Mouse (Mus musculus): ENCODE measurements around the gene Olfr45. TPM values are rescaled to one million over a fixed set of nuclear protein-coding genes. Genes with fewer than 3 reads are reported as not detected.

The Olfr45 gene
- polyA plus RNA-seq, 1 experiment from 2014 or later: not detected

- no peaks in the 10 kb centered on the region for H3K4me1 ChIP-seq (ENCODE audit: control insufficient read depth, insufficient read depth, low read length)
- H3K27me3 ChIP-seq (ENCODE audit: control insufficient read depth, insufficient read depth, low read length): no peaks in the 10 kb centered on the region
- no peaks in the 10 kb centered on the region for H3K36me3 ChIP-seq (replicated peaks; ENCODE audit: control insufficient read depth, insufficient read depth, low read depth, low read length)
- H3K27ac ChIP-seq (replicated peaks; ENCODE audit: low read depth, low read length): no peak overlapping the region
- no peak overlapping the region for H3K4me3 ChIP-seq (ENCODE audit: low read depth, low read length)
- H3K9me3 ChIP-seq (replicated peaks; ENCODE audit: control insufficient read depth, low read length): no peaks in the 10 kb centered on the region
- DNase-seq (ENCODE audit: low spot score) (no peak), ATAC-seq (replicated peaks; ENCODE audit: insufficient number of reproducible peaks, low FRiP score, low TSS enrichment, low read depth) (no peak)
- no peak overlapping the region for H3K9ac ChIP-seq (replicated peaks; ENCODE audit: low read length)
- 84% methylated on average over 6 of the region's 6 CpGs for WGBS
- H3K4me2 ChIP-seq (ENCODE audit: low read depth, low read length): no peak overlapping the region
Observed at GRCm38 (mm10) chr7:140707536-140708284, 26.0 kb downstream of the Olfr45 start.

DNA sequence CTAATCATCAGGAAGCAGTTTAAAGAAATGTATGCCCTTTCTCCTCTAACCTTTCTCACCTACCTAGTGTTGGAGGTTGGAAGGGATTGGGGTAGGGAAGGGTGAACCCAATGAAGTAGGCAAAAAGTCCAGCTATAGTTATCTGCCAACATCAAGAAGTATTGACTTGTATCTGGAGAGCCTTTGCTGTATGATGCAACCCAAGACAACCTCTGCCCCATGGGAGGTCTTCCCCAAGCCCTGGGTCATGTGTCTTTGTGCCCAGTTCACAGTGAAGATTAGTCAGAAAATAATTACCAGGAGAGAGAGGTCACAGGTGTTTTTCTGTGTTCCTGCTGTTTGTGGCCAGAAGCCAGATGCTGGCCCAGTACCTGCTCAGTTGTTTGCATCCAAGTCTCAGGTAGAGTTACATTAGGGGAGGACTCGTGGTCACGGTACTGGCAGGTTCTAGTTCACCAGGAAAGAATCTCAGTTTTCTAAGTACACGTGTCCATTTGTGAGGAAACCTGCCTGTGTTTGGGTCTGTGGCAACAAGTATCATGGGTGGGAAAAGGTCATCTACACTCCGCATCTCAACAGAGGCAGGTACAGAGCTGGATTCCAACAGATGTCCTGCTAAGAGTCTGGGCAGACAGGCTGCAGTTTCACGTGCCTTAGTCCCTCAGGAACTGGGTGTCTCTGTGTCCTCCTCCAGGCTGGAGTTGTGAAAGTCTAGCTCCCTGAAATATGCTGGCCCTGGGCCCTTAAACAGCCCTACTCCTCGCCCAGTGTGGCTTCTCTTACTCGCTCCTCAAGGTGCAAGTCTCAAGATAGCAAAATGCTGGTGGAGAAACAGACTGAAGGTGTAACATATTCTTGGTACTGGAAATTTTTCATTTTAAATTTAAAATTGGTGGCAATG lies 35.7 kb downstream of the Olfr45 start:
- H3K27me3 ChIP-seq (ENCODE audit: control insufficient read depth, insufficient read depth, low read length): no peaks in the 10 kb centered on the region
- no peak overlapping the region for H3K27ac ChIP-seq (replicated peaks; ENCODE audit: low read depth, low read length)
- H3K4me2 ChIP-seq (ENCODE audit: low read depth, low read length): no peak overlapping the region
- no peaks in the 10 kb centered on the region for H3K4me1 ChIP-seq (ENCODE audit: control insufficient read depth, insufficient read depth, low read length)
- no peaks in the 10 kb centered on the region for H3K36me3 ChIP-seq (replicated peaks; ENCODE audit: control insufficient read depth, insufficient read depth, low read depth, low read length)
- no peak for DNase-seq (ENCODE audit: low spot score)
- no peak for ATAC-seq (replicated peaks; ENCODE audit: insufficient number of reproducible peaks, low FRiP score, low TSS enrichment, low read depth)
- no peak overlapping the region for H3K4me3 ChIP-seq (ENCODE audit: low read depth, low read length)
- 82% methylated on average over 7 of the region's 7 CpGs for WGBS
- no peaks in the 10 kb centered on the region for H3K9me3 ChIP-seq (replicated peaks; ENCODE audit: control insufficient read depth, low read length)
- H3K9ac ChIP-seq (replicated peaks; ENCODE audit: low read length): no peak overlapping the region

DNA sequence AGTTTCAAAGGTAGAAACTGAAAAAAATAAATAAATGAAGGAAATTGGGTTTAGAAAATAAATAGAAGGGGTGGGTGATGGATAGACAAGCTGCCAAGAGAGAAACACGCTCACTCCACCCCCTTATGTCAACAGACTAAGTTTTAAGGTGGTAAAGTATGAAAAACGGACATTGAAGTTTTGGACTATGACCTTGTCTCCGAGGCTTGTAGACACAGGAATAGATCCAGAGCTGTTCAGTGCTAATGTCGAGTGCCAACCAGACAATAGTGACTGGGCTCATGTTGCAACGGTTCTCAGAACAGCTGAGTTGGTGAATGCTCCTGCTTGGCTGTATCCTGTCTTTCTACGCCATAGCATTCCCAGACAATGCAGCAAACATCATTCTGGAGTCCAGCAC lies 39.3 kb downstream of the Olfr45 start:
- no peak overlapping the region for H3K27ac ChIP-seq (replicated peaks; ENCODE audit: low read depth, low read length)
- no peak overlapping the region for H3K4me3 ChIP-seq (ENCODE audit: low read depth, low read length)
- H3K4me2 ChIP-seq (ENCODE audit: low read depth, low read length): no peak overlapping the region
- H3K9ac ChIP-seq (replicated peaks; ENCODE audit: low read length): no peak overlapping the region
- H3K36me3 ChIP-seq (replicated peaks; ENCODE audit: control insufficient read depth, insufficient read depth, low read depth, low read length): no peaks in the 10 kb centered on the region
- DNase-seq (ENCODE audit: low spot score) (no peak), ATAC-seq (replicated peaks; ENCODE audit: insufficient number of reproducible peaks, low FRiP score, low TSS enrichment, low read depth) (no peak)
- no peaks in the 10 kb centered on the region for H3K4me1 ChIP-seq (ENCODE audit: control insufficient read depth, insufficient read depth, low read length)
- 75% methylated on average over 6 of the region's 6 CpGs for WGBS
- H3K9me3 ChIP-seq (replicated peaks; ENCODE audit: control insufficient read depth, low read length): no peaks in the 10 kb centered on the region
- no peaks in the 10 kb centered on the region for H3K27me3 ChIP-seq (ENCODE audit: control insufficient read depth, insufficient read depth, low read length)

- DNase-seq (ENCODE audit: low spot score) (no peak), ATAC-seq (replicated peaks; ENCODE audit: insufficient number of reproducible peaks, low FRiP score, low TSS enrichment, low read depth) (no peak)
- Histone ChIP-seq H3K27ac (replicated peaks; ENCODE audit: low read depth, low read length) (no peak overlapping the region), H3K9me3 (replicated peaks; ENCODE audit: control insufficient read depth, low read length) (no peaks in the 10 kb centered on the region), H3K4me3 (ENCODE audit: low read depth, low read length) (no peak overlapping the region), H3K4me2 (ENCODE audit: low read depth, low read length) (no peak overlapping the region), H3K4me1 (ENCODE audit: control insufficient read depth, insufficient read depth, low read length) (no peaks in the 10 kb centered on the region), H3K36me3 (replicated peaks; ENCODE audit: control insufficient read depth, insufficient read depth, low read depth, low read length) (no peaks in the 10 kb centered on the region), H3K9ac (replicated peaks; ENCODE audit: low read length) (no peak overlapping the region), H3K27me3 (ENCODE audit: control insufficient read depth, insufficient read depth, low read length) (no peaks in the 10 kb centered on the region)
Observed at GRCm38 (mm10) chr7:140725558-140725957, 43.8 kb downstream of the Olfr45 start.

DNA sequence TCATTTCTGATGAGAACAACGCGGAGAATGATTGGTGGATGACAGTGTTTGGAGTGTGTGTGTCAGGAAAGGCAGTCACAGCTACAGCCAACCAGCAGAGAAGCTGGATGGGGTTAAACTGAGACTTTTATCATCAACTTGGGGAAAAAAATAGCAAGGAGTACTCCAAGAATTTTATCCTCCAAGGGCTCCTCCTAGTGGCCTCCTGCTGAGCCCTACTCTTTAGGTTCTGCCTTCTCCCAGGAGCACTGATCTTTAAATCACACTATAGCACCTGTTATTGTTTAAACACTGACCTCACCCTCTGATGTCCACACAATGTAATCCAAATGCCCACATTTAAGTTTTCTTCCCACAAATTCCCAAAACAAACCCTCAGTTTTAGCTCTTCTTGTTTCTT lies 51.4 kb downstream of the Olfr45 start:
- ATAC-seq (replicated peaks; ENCODE audit: insufficient number of reproducible peaks, low FRiP score, low TSS enrichment, low read depth) (no peak), DNase-seq (ENCODE audit: low spot score) (peak; percentile 6)
- H3K9ac ChIP-seq (replicated peaks; ENCODE audit: low read length): no peak overlapping the region
- H3K27me3 ChIP-seq (ENCODE audit: control insufficient read depth, insufficient read depth, low read length): no peaks in the 10 kb centered on the region
- H3K9me3 ChIP-seq (replicated peaks; ENCODE audit: control insufficient read depth, low read length): no peaks in the 10 kb centered on the region
- no peak overlapping the region for H3K27ac ChIP-seq (replicated peaks; ENCODE audit: low read depth, low read length)
- no peaks in the 10 kb centered on the region for H3K36me3 ChIP-seq (replicated peaks; ENCODE audit: control insufficient read depth, insufficient read depth, low read depth, low read length)
- no peak overlapping the region for H3K4me2 ChIP-seq (ENCODE audit: low read depth, low read length)
- no peaks in the 10 kb centered on the region for H3K4me1 ChIP-seq (ENCODE audit: control insufficient read depth, insufficient read depth, low read length)
- no peak overlapping the region for H3K4me3 ChIP-seq (ENCODE audit: low read depth, low read length)
- WGBS: 67% methylated on average over 2 of the region's 2 CpGs

Other genes starting within 250 kb of the Olfr45 start
- not detected in 2 replicates for gene Olfr533, start 218.6 kb upstream of the Olfr45 start, polyA plus RNA-seq (2014; fragmentation: Nextera tagmentation; extraction: Ambion mirVana)
- gene Olfr535, start 197.7 kb upstream of the Olfr45 start, polyA plus RNA-seq (2014; fragmentation: Nextera tagmentation; extraction: Ambion mirVana): not detected in 2 replicates
- gene Olfr536, start 174.6 kb upstream of the Olfr45 start, polyA plus RNA-seq (2014; fragmentation: Nextera tagmentation; extraction: Ambion mirVana): 0.13 TPM in 1 of 2 replicates, not detected in the other
- not detected in 2 replicates for gene Olfr538, start 114.1 kb upstream of the Olfr45 start, polyA plus RNA-seq (2014; fragmentation: Nextera tagmentation; extraction: Ambion mirVana)
- gene Olfr46, start 80.7 kb upstream of the Olfr45 start, polyA plus RNA-seq (2014; fragmentation: Nextera tagmentation; extraction: Ambion mirVana): not detected in 2 replicates
- gene Olfr61, start 53.0 kb upstream of the Olfr45 start, polyA plus RNA-seq (2014; fragmentation: Nextera tagmentation; extraction: Ambion mirVana): not detected in 2 replicates
- not detected in 2 replicates for gene Olfr53, start 35.5 kb upstream of the Olfr45 start, polyA plus RNA-seq (2014; fragmentation: Nextera tagmentation; extraction: Ambion mirVana)
- gene Olfr539, start 22.0 kb upstream of the Olfr45 start, polyA plus RNA-seq (2014; fragmentation: Nextera tagmentation; extraction: Ambion mirVana): not detected in 2 replicates
- not detected in 2 replicates for gene Olfr541, start 15.3 kb downstream of the Olfr45 start, polyA plus RNA-seq (2014; fragmentation: Nextera tagmentation; extraction: Ambion mirVana)
- gene Cyp2e1, start 81.8 kb downstream of the Olfr45 start, polyA plus RNA-seq (2014; fragmentation: Nextera tagmentation; extraction: Ambion mirVana): not detected in 2 replicates
- gene Syce1, start 105.9 kb downstream of the Olfr45 start, polyA plus RNA-seq (2014; fragmentation: Nextera tagmentation; extraction: Ambion mirVana): 0.14 and 0.38 TPM in 2 replicates
- 3.5 and 3.6 TPM in 2 replicates for gene Zfp941, start 140.2 kb downstream of the Olfr45 start, polyA plus RNA-seq (2014; fragmentation: Nextera tagmentation; extraction: Ambion mirVana)
- gene Urah, start 153.1 kb downstream of the Olfr45 start, polyA plus RNA-seq (2014; fragmentation: Nextera tagmentation; extraction: Ambion mirVana): 1.1 and 1.3 TPM in 2 replicates
- not detected in 2 replicates for gene Scgb1c1, start 163.6 kb downstream of the Olfr45 start, polyA plus RNA-seq (2014; fragmentation: Nextera tagmentation; extraction: Ambion mirVana)
- gene Odf3, start 165.9 kb downstream of the Olfr45 start, polyA plus RNA-seq (2014; fragmentation: Nextera tagmentation; extraction: Ambion mirVana): not detected in 2 replicates
- gene Gm45785, start 174.4 kb downstream of the Olfr45 start, polyA plus RNA-seq (2014; fragmentation: Nextera tagmentation; extraction: Ambion mirVana): not detected in 2 replicates
- 56.7 and 58.3 TPM in 2 replicates for gene Ric8a, start 175.0 kb downstream of the Olfr45 start, polyA plus RNA-seq (2014; fragmentation: Nextera tagmentation; extraction: Ambion mirVana)
- 22.9 and 31.8 TPM in 2 replicates for gene Bet1l, start 175.6 kb downstream of the Olfr45 start, polyA plus RNA-seq (2014; fragmentation: Nextera tagmentation; extraction: Ambion mirVana)
- 185 and 195 TPM in 2 replicates for gene Psmd13, start 200.0 kb downstream of the Olfr45 start, polyA plus RNA-seq (2014; fragmentation: Nextera tagmentation; extraction: Ambion mirVana)
- 17.1 and 19.3 TPM in 2 replicates for gene Sirt3, start 200.4 kb downstream of the Olfr45 start, polyA plus RNA-seq (2014; fragmentation: Nextera tagmentation; extraction: Ambion mirVana)
- not detected in 2 replicates for gene Cox8b, start 218.5 kb downstream of the Olfr45 start, polyA plus RNA-seq (2014; fragmentation: Nextera tagmentation; extraction: Ambion mirVana)
- gene Nlrp6, start 239.0 kb downstream of the Olfr45 start, polyA plus RNA-seq (2014; fragmentation: Nextera tagmentation; extraction: Ambion mirVana): 0.07 TPM in 1 of 2 replicates, not detected in the other